In the genomic region with DNA sequence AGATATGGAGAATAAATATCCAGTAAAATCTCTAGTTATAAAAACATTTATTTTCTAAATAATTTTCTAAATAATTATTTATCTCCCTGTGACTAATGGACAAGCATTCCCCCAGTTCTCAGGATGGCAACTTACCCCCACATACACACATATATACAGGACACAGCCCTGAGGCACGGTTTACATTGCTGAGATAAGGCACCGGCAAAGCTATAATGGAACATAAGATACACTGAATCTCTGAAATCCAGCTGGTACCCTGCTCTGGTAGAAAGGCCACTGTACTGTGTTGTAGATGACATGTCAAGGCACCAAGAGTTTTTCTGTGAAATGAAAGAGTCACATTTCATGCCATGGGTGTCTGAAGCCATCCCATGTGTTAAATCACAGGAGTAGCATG, we compare ENCODE assay signal across 23 mouse cellular contexts. TPM values are rescaled to one million over a fixed set of nuclear protein-coding genes. Genes with fewer than 3 reads are reported as not detected.
"Had no signal": no experiment of that assay in that cellular context is flagged by ENCODE, and none has a peak within 500 bp of the region (broad histone marks: within the 10 kb centered on the region; RNA-seq: fewer than 3 reads in every experiment).

No protein-coding gene starts in this region.

- H3K9ac ChIP-seq: limb, embryonic 13.5 days; liver, embryonic 15.5 days; lung, embryonic 14.5 days; neural tube, embryonic 13.5 days; stomach, embryonic 15.5 days had no signal

- H3K27ac ChIP-seq: kidney, postnatal 0 days; limb, embryonic 13.5 days; liver, embryonic 15.5 days; macrophage; neural tube, embryonic 13.5 days; stomach, embryonic 15.5 days had no signal

- H3K4me2 ChIP-seq: limb, embryonic 13.5 days; liver, embryonic 15.5 days; lung, embryonic 14.5 days; neural tube, embryonic 13.5 days; stomach, embryonic 15.5 days had no signal

- H3K9me3 ChIP-seq: limb, embryonic 13.5 days; liver, embryonic 15.5 days; megakaryocyte, embryonic 14.5 days; neural tube, embryonic 13.5 days; stomach, embryonic 15.5 days had no signal

- H3K4me3 ChIP-seq: limb, embryonic 13.5 days; liver, embryonic 15.5 days; megakaryocyte, embryonic 14.5 days; neural tube, embryonic 13.5 days; stomach, embryonic 15.5 days had no signal

- DNase-seq: kidney, adult 11 months; kidney, adult 9 months; kidney, postnatal 36 days; layer of hippocampus, adult 9-11 months; layer of hippocampus, postnatal 36 days; left cerebral cortex, postnatal 4 days; lung, embryonic 14.5 days; lung, postnatal 10 days; retina, postnatal 1 day; right cerebral cortex, postnatal 4 days; thymus, adult 2 months; thymus, postnatal 25 days had no signal

- H3K4me1 ChIP-seq: liver, embryonic 15.5 days had no signal

- H3K36me3 ChIP-seq: limb, embryonic 13.5 days; liver, embryonic 15.5 days; neural tube, embryonic 13.5 days; stomach, embryonic 15.5 days had no signal

RNA-seq across cellular contexts. Expression of gene En2, which starts 39.2 kb away (rescaled TPM):
- total RNA-seq: left cerebral cortex, postnatal 4 days; monocyte, adult 5-6 weeks had no signal
- polyA plus RNA-seq: intestine, embryonic 14.5 days; kidney, postnatal 0 days; limb, embryonic 13.5 days; liver, embryonic 15.5 days; lung, embryonic 14.5 days; macrophage; neural tube, embryonic 13.5 days; spleen, adult 2 months; stomach, embryonic 15.5 days; urinary bladder, adult 2 months had no signal

RNA-seq across cellular contexts. Expression of gene Cnpy1, which starts 40.9 kb away (rescaled TPM):
- total RNA-seq: monocyte, adult 5-6 weeks had no signal
- polyA plus RNA-seq: macrophage; spleen, adult 2 months; thymus, adult 2 months had no signal
